Mouse (Mus musculus) macrophage (primary cell): ENCODE measurements around the gene Asic4. TPM values are rescaled to one million over a fixed set of nuclear protein-coding genes. Genes with fewer than 3 reads are reported as not detected.

ENCODE experiments used
- H3K27ac ChIP-seq: fragments of 350-480 bp; formaldehyde crosslinking; 2 replicates; pipeline ENCODE4 v1.9.0; 2021
- H3K36me3 ChIP-seq: fragments of 350-480 bp; formaldehyde crosslinking; 2 replicates; pipeline ENCODE4 v1.9.0; 2021; ENCODE audit errors: inconsistent target
- H3K4me3 ChIP-seq: fragments of 350-480 bp; formaldehyde crosslinking; 2 replicates; pipeline ENCODE4 v1.9.0; 2021; ENCODE audit errors: inconsistent target
- H3K79me2 ChIP-seq: fragments of 350-480 bp; formaldehyde crosslinking; 2 replicates; pipeline ENCODE4 v1.9.0; 2021; ENCODE audit errors: inconsistent target
- WGBS: methylation state at CpG from one replicate; pipeline ENCODE4 v1.1.7; 2026; ENCODE audit warnings: inconsistent platforms; ENCODE audit not compliant: missing documents; 5-methylcytosine and 5-hydroxymethylcytosine counted together
- polyA plus RNA-seq: library from polyadenylated mRNA; stranded (reverse); fragments of 250-400 nt; gene quantifications from 3 replicates; pipeline ENCODE4 v1.2.4, GENCODE M21; 2018; ENCODE audit warnings: inconsistent platforms

Gene Asic4
- polyA plus RNA-seq, 1 experiment from 2014 or later: not detected

- WGBS: 5% methylated on average over 10 of the region's 10 CpGs
- H3K4me3 ChIP-seq: no peak overlapping the region
Observed at GRCm38 (mm10) chr1:75447265-75448051, 2.8 kb upstream of the Asic4 start.

GRCm38 (mm10) chr1:75448052-75448431 lies 2.2 kb upstream of the Asic4 start:
- H3K79me2 ChIP-seq: no peaks in the 10 kb centered on the region
- WGBS: 7% methylated on average over 7 of the region's 7 CpGs
- no peak overlapping the region for H3K4me3 ChIP-seq
- no peaks in the 10 kb centered on the region for H3K36me3 ChIP-seq
- no peak overlapping the region for H3K27ac ChIP-seq

More at GRCm38 (mm10) chr1:75447265-75448051, 2.8 kb upstream of the Asic4 start:
- Histone ChIP-seq H3K27ac (no peak overlapping the region), H3K36me3 (peaks cover 4% of the 10 kb centered on the region; the same call in 1 of the 2 replicates), H3K79me2 (no peaks in the 10 kb centered on the region)

GRCm38 (mm10) chr1:75448937-75449336 lies 1.3 kb upstream of the Asic4 start:
- Histone ChIP-seq H3K36me3 (no peaks in the 10 kb centered on the region), H3K79me2 (no peaks in the 10 kb centered on the region), H3K27ac (no peak overlapping the region), H3K4me3 (no peak overlapping the region)
- WGBS: 0% methylated on average over 12 of the region's 14 CpGs

- 7% methylated on average over 8 of the region's 8 CpGs for WGBS
- Histone ChIP-seq H3K79me2 (no peaks in the 10 kb centered on the region), H3K27ac (no peak overlapping the region), H3K36me3 (no peaks in the 10 kb centered on the region), H3K4me3 (no peak overlapping the region)
Observed at GRCm38 (mm10) chr1:75449377-75450135, 680 bp upstream of the Asic4 start.

- 75% methylated on average over 5 of the region's 5 CpGs for WGBS
- Histone ChIP-seq H3K4me3 (no peak overlapping the region), H3K79me2 (no peaks in the 10 kb centered on the region), H3K27ac (no peak overlapping the region), H3K36me3 (no peaks in the 10 kb centered on the region)
Observed at GRCm38 (mm10) chr1:75451900-75452299, 1.7 kb downstream of the Asic4 start.

- 87% methylated on average over 3 of the region's 3 CpGs for WGBS
- no peak overlapping the region for H3K4me3 ChIP-seq
- H3K79me2 ChIP-seq: no peaks in the 10 kb centered on the region
- H3K36me3 ChIP-seq: no peaks in the 10 kb centered on the region
- H3K27ac ChIP-seq: no peak overlapping the region
Observed at GRCm38 (mm10) chr1:75455433-75455832, 5.2 kb downstream of the Asic4 start.

GRCm38 (mm10) chr1:75455948-75456347 lies 5.7 kb downstream of the Asic4 start:
- Histone ChIP-seq H3K79me2 (no peaks in the 10 kb centered on the region), H3K36me3 (no peaks in the 10 kb centered on the region), H3K27ac (no peak overlapping the region), H3K4me3 (no peak overlapping the region)
- WGBS: 38% methylated on average over 5 of the region's 5 CpGs

GRCm38 (mm10) chr1:75456746-75457564 lies 6.7 kb downstream of the Asic4 start:
- Histone ChIP-seq H3K79me2 (no peaks in the 10 kb centered on the region), H3K4me3 (no peak overlapping the region), H3K36me3 (no peaks in the 10 kb centered on the region), H3K27ac (no peak overlapping the region)
- WGBS: 10% methylated on average over 14 of the region's 14 CpGs

- no peak overlapping the region for H3K27ac ChIP-seq
- no peaks in the 10 kb centered on the region for H3K36me3 ChIP-seq
- H3K79me2 ChIP-seq: no peaks in the 10 kb centered on the region
- H3K4me3 ChIP-seq: no peak overlapping the region
- WGBS: 14% methylated on average over 10 of the region's 10 CpGs
Observed at GRCm38 (mm10) chr1:75457710-75458024, 7.4 kb downstream of the Asic4 start.

GRCm38 (mm10) chr1:75458025-75458788 lies 8.0 kb downstream of the Asic4 start:
- H3K36me3 ChIP-seq: no peaks in the 10 kb centered on the region
- no peaks in the 10 kb centered on the region for H3K79me2 ChIP-seq
- H3K27ac ChIP-seq: no peak overlapping the region
- no peak overlapping the region for H3K4me3 ChIP-seq
- WGBS: 8% methylated on average over 42 of the region's 42 CpGs

- WGBS: 34% methylated on average over 23 of the region's 23 CpGs
- Histone ChIP-seq H3K79me2 (no peaks in the 10 kb centered on the region), H3K27ac (no peak overlapping the region), H3K4me3 (no peak overlapping the region), H3K36me3 (no peaks in the 10 kb centered on the region)
Observed at GRCm38 (mm10) chr1:75458789-75459684, 8.8 kb downstream of the Asic4 start.

GRCm38 (mm10) chr1:75460297-75460696 lies 10.1 kb downstream of the Asic4 start:
- 81% methylated on average over 7 of the region's 7 CpGs for WGBS

GRCm38 (mm10) chr1:75462636-75463035 lies 12.4 kb downstream of the Asic4 start:
- Histone ChIP-seq H3K4me3 (no peak overlapping the region), H3K27ac (no peak overlapping the region), H3K36me3 (no peaks in the 10 kb centered on the region), H3K79me2 (no peaks in the 10 kb centered on the region)
- WGBS: 38% methylated on average over 1 of the region's 1 CpGs

More at GRCm38 (mm10) chr1:75460297-75460696, 10.1 kb downstream of the Asic4 start:
- Histone ChIP-seq H3K79me2 (no peaks in the 10 kb centered on the region), H3K27ac (no peak overlapping the region), H3K36me3 (no peaks in the 10 kb centered on the region), H3K4me3 (no peak overlapping the region)
